Mouse (Mus musculus): ENCODE measurements around the gene Ugt1a10.

GRCm38 (mm10) chr1:88235046-88235893, 180.1 kb downstream of the Ugt1a10 start:
- TF ChIP-seq CTCF (IDR thresholded peaks at IDR 0.05; ENCODE audit: low read depth) (no peak), EP300 (IDR thresholded peaks at IDR 0.05; ENCODE audit: low read depth) (no peak)
